Mouse (Mus musculus): ENCODE results near the gene Vmo1. TPM values are rescaled to one million over a fixed set of nuclear protein-coding genes. Genes with fewer than 3 reads are reported as not detected.

Vmo1 gene
- total RNA-seq (2014; fragmentation: Nextera tagmentation) (not detected in 2 replicates), total RNA-seq (2017) (not detected in 2 replicates), polyA plus RNA-seq (2012) (not detected in 2 replicates)

DNA sequence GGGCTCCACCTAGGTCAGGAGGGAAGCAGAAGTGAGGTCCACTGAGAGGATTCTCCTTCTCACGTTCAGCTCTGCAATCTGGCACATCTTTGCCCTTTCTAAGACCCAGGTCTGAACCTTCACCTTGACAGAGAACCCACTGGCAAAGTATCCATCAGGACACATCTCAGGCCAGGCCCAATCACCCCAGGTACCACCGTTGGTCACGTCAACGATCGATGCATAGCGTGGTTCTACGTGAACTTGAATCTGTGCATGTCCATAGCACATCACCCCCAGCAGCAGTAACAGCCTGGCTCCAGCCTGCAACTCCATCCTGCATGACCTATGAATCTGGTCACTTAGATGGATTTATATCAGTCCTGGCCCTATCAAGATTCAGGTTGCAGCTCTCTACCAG is at the start of gene Vmo1:
Gene Vmo1, minus strand, starts transcription at position 329 of the 400 bp plus-strand sequence.
- ATAC-seq (ENCODE audit: extremely low read depth, insufficient number of reproducible peaks, low FRiP score, poor library complexity, severe bottlenecking) (no peak), DNase-seq (ENCODE audit: low spot score) (no peak)
- H3K4me1 ChIP-seq (ENCODE audit: insufficient read depth, low read depth, low read length): peaks cover 4% of the 10 kb centered on the region; the same call in 1 of the 2 replicates
- no peaks in the 10 kb centered on the region for H3K36me3 ChIP-seq (replicated peaks)
- H3K9me3 ChIP-seq (replicated peaks): no peaks in the 10 kb centered on the region
- TF ChIP-seq TAL1 (conservative IDR thresholded peaks at IDR 0.05; ENCODE audit: low read depth, low read length): no peak
- TF ChIP-seq CTCF (IDR thresholded peaks at IDR 0.05; ENCODE audit: low read depth, low read length): no peak
- TF ChIP-seq GATA1 (IDR thresholded peaks at IDR 0.05; ENCODE audit: borderline replicate concordance, low read length): no peak
- TF ChIP-seq GATA2 (IDR thresholded peaks at IDR 0.05; ENCODE audit: borderline replicate concordance, low read depth, low read length): no peak
- TF ChIP-seq POLR2AphosphoS5 (IDR thresholded peaks at IDR 0.05; ENCODE audit: insufficient replicate concordance, low read depth, low read length): no peak
- no peak within 1 kb of the TSS for H3K4me3 ChIP-seq (ENCODE audit: low read depth, low read length)
- H3K27me3 ChIP-seq (ENCODE audit: insufficient read depth, low read length): peaks cover 35% of the 10 kb centered on the region

DNA sequence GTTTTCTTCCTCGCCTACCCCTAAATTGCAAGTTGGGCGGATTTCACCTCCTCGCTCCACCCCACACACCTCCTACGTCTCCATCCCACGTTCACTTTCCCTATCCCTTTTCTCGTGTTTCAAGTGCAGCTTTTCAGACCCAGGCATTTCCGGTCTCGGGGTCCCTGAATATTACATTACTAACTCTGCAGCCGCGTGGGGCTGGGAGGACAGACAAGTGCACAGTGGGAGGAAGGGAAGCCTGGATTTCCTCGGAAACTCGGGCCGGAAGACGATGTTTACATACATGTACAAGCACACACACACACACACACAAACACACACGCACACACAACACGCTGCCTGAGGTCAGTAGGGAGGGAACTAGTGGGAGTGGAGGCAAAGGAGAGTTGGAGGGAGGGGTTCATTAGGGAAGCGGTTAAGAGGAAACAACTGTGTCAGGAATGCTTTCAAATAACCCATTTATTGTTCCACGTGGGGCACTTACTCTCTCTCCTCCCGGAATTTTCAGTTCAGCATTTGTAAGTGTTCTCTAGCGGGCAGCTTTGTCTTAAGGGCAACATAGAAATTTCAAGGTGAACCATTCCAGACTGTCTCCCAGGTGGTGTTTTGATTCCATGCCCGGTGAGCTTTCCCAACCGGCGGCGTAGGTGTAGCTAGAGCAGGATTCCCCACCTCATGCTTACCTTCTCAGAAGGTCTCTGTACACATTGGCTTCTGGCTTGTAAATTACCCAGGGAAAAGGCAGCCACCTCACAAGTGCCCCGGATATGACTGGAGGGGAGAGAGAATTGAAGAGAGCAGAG is 49.3 kb upstream of the Vmo1 start:
- Histone ChIP-seq H3K4me1 (ENCODE audit: insufficient read depth, low read depth, low read length) (peaks cover 57% of the 10 kb centered on the region), H3K27me3 (ENCODE audit: insufficient read depth, low read length) (no peaks in the 10 kb centered on the region), H3K4me3 (ENCODE audit: low read depth, low read length) (peak overlapping the region; percentile 95), H3K9me3 (replicated peaks) (no peaks in the 10 kb centered on the region), H3K36me3 (replicated peaks) (peaks cover 37% of the 10 kb centered on the region)
- TF ChIP-seq POLR2AphosphoS5 (IDR thresholded peaks at IDR 0.05; ENCODE audit: insufficient replicate concordance, low read depth, low read length): no peak
- no peak for TF ChIP-seq TAL1 (conservative IDR thresholded peaks at IDR 0.05; ENCODE audit: low read depth, low read length)
- no peak for TF ChIP-seq GATA2 (IDR thresholded peaks at IDR 0.05; ENCODE audit: borderline replicate concordance, low read depth, low read length)
- no peak for TF ChIP-seq GATA1 (IDR thresholded peaks at IDR 0.05; ENCODE audit: borderline replicate concordance, low read length)
- TF ChIP-seq CTCF (IDR thresholded peaks at IDR 0.05; ENCODE audit: low read depth, low read length): no peak
- ATAC-seq (ENCODE audit: extremely low read depth, insufficient number of reproducible peaks, low FRiP score, poor library complexity, severe bottlenecking) (no peak), DNase-seq (ENCODE audit: low spot score) (peak; percentile 20)

DNA sequence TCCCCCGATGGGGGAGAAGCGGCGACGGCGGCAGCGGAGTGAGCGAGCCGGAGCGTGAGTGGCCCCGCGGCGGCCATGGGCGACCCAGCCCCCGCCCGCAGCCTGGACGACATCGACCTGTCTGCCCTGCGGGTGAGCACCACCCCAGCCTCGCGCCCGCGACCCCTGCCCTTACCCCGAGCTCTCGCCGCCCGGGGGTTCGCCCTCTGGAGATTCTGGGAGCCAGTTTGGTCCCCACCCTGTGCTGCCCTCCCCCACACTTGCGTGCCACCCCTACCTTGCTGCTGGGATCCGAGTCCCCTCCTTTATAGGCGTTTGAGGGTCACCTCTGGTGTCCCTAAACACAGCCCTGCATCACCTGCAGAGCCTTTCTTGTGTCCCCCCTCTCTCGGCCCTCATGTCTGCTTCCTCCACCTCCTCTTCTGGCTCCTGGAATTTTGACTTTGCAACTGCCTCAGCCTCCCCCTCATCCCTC is 48.6 kb upstream of the Vmo1 start:
- Histone ChIP-seq H3K9me3 (replicated peaks) (no peaks in the 10 kb centered on the region), H3K4me3 (ENCODE audit: low read depth, low read length) (peak overlapping the region; percentile 95), H3K4me1 (ENCODE audit: insufficient read depth, low read depth, low read length) (peaks cover 51% of the 10 kb centered on the region), H3K36me3 (replicated peaks) (peaks cover 30% of the 10 kb centered on the region), H3K27me3 (ENCODE audit: insufficient read depth, low read length) (0 out of 2 replicates have a peak, but pooled peaks cover under 1% of the 10 kb centered on the region)
- no peak for ATAC-seq (ENCODE audit: extremely low read depth, insufficient number of reproducible peaks, low FRiP score, poor library complexity, severe bottlenecking)
- TF ChIP-seq TAL1 (conservative IDR thresholded peaks at IDR 0.05; ENCODE audit: low read depth, low read length) (no peak), POLR2AphosphoS5 (IDR thresholded peaks at IDR 0.05; ENCODE audit: insufficient replicate concordance, low read depth, low read length) (no peak), GATA1 (IDR thresholded peaks at IDR 0.05; ENCODE audit: borderline replicate concordance, low read length) (no peak), CTCF (IDR thresholded peaks at IDR 0.05; ENCODE audit: low read depth, low read length) (no peak), GATA2 (IDR thresholded peaks at IDR 0.05; ENCODE audit: borderline replicate concordance, low read depth, low read length) (no peak)
- DNase-seq (ENCODE audit: low spot score): no peak

- peak within 1 kb of the TSS; percentile 95 for H3K4me3 ChIP-seq (ENCODE audit: low read depth, low read length)
- H3K4me1 ChIP-seq (ENCODE audit: insufficient read depth, low read depth, low read length): peaks cover 46% of the 10 kb centered on the region
- H3K27me3 ChIP-seq (ENCODE audit: insufficient read depth, low read length): peaks cover 5% of the 10 kb centered on the region; the same call in 1 of the 2 replicates
- H3K36me3 ChIP-seq (replicated peaks): peaks cover 25% of the 10 kb centered on the region
- no peaks in the 10 kb centered on the region for H3K9me3 ChIP-seq (replicated peaks)
- no peak for TF ChIP-seq GATA1 (IDR thresholded peaks at IDR 0.05; ENCODE audit: borderline replicate concordance, low read length)
- ATAC-seq (ENCODE audit: extremely low read depth, insufficient number of reproducible peaks, low FRiP score, poor library complexity, severe bottlenecking) (peak; percentile 51; the same call in 1 of the 2 replicates), DNase-seq (ENCODE audit: low spot score) (peak; percentile 94)
These were observed 48.0 kb upstream of the Vmo1 start, which contains the start of gene Mink1 for GRCm38 (mm10) chr11:70562287-70562994. Gene Mink1 (plus strand): TSS chr11:70562881.

DNA sequence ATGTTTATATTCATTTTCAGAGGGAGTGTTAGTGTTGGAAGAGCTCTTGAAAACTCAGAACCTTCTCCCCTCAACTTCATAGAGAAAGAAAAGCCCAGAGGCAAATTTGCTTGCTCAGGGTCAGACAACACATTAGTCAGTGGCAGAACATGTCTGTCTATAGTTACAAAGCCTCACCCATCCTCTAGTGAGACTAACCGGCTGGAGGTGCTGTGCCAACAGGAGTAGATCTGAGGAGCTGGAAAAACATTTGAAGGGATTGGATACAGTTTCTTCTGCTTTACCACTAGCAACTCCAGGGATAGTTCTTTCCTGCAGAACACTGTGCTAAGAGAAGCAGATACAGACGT is 47.5 kb upstream of the Vmo1 start:
- Histone ChIP-seq H3K36me3 (replicated peaks) (peaks cover 20% of the 10 kb centered on the region), H3K9me3 (replicated peaks) (no peaks in the 10 kb centered on the region), H3K27me3 (ENCODE audit: insufficient read depth, low read length) (peaks cover 11% of the 10 kb centered on the region), H3K4me3 (ENCODE audit: low read depth, low read length) (peak overlapping the region; percentile 95; the same call in 1 of the 2 replicates), H3K4me1 (ENCODE audit: insufficient read depth, low read depth, low read length) (peaks cover 42% of the 10 kb centered on the region)
- ATAC-seq (ENCODE audit: extremely low read depth, insufficient number of reproducible peaks, low FRiP score, poor library complexity, severe bottlenecking) (no peak), DNase-seq (ENCODE audit: low spot score) (no peak)
- no peak for TF ChIP-seq GATA2 (IDR thresholded peaks at IDR 0.05; ENCODE audit: borderline replicate concordance, low read depth, low read length)
- TF ChIP-seq TAL1 (conservative IDR thresholded peaks at IDR 0.05; ENCODE audit: low read depth, low read length): no peak
- no peak for TF ChIP-seq GATA1 (IDR thresholded peaks at IDR 0.05; ENCODE audit: borderline replicate concordance, low read length)
- TF ChIP-seq POLR2AphosphoS5 (IDR thresholded peaks at IDR 0.05; ENCODE audit: insufficient replicate concordance, low read depth, low read length): no peak
- no peak for TF ChIP-seq CTCF (IDR thresholded peaks at IDR 0.05; ENCODE audit: low read depth, low read length)

GRCm38 (mm10) chr11:70557545-70557944 is 43.1 kb upstream of the Vmo1 start:
- H3K36me3 ChIP-seq (replicated peaks): no peaks in the 10 kb centered on the region
- no peak for TF ChIP-seq TAL1 (conservative IDR thresholded peaks at IDR 0.05; ENCODE audit: low read depth, low read length)
- no peak for TF ChIP-seq CTCF (IDR thresholded peaks at IDR 0.05; ENCODE audit: low read depth, low read length)
- no peak for TF ChIP-seq POLR2AphosphoS5 (IDR thresholded peaks at IDR 0.05; ENCODE audit: insufficient replicate concordance, low read depth, low read length)
- TF ChIP-seq GATA2 (IDR thresholded peaks at IDR 0.05; ENCODE audit: borderline replicate concordance, low read depth, low read length): no peak
- peaks cover 10% of the 10 kb centered on the region for H3K4me1 ChIP-seq (ENCODE audit: insufficient read depth, low read depth, low read length)
- DNase-seq (ENCODE audit: low spot score) (no peak), ATAC-seq (ENCODE audit: extremely low read depth, insufficient number of reproducible peaks, low FRiP score, poor library complexity, severe bottlenecking) (no peak)
- peaks cover 44% of the 10 kb centered on the region for H3K27me3 ChIP-seq (ENCODE audit: insufficient read depth, low read length)
- no peaks in the 10 kb centered on the region for H3K9me3 ChIP-seq (replicated peaks)
- no peak overlapping the region for H3K4me3 ChIP-seq (ENCODE audit: low read depth, low read length)
